Mouse (Mus musculus) liver, embryonic 14.5 days (tissue): Measurements from ENCODE around the gene Mocs1.

Experiments used
- CTCF ChIP-seq: IDR thresholded peaks from 2 replicates; pipeline ENCODE4 v1.5.1; 2016; ENCODE audit warnings: antibody characterized with exemption, low read depth, control low read depth
- EP300 ChIP-seq: IDR thresholded peaks from 2 replicates; pipeline ENCODE4 v1.6.1; 2016; ENCODE audit warnings: antibody characterized with exemption, low read depth

DNA sequence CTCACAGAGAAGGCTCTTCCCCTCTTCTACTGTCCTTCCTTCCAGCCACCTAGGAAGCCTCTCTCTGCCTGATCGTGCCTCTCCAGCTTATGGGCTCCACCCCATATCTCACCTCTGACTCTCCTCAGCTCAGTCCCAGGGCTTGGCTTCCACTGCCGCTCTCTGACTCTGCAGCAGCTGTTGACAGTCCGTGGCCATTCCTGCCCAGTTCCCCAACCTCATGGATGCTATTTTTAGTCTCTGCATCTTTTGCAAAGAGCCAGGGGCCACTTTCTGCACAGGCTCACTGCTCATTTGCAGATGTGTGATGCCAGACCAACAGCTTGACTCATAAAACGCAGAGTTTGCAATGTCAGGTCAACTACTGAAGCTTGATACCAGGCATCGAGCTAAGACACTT is 60.9 kb downstream of the Mocs1 start:
- TF ChIP-seq EP300 (no peak), CTCF (no peak)
